Mouse (Mus musculus) stomach, postnatal 0 days (tissue): ENCODE data around the gene Vps37c. TPM values are rescaled to one million over a fixed set of nuclear protein-coding genes. Genes with fewer than 3 reads are reported as not detected.
A peak's percentile ranks its signal among the peaks of the same experiment; 100 is the strongest.

Experiments
- ATAC-seq: fragments of 200-750 bp; cut with Nextera tagmentation; 2 replicates; pipeline ENCODE4 v1.8.0; 2017; ENCODE audit not compliant: low FRiP score, low TSS enrichment
- DNase-seq: peaks from one replicate; pipeline ENCODE4 v3.0.0-alpha.2; 2016; ENCODE audit warnings: low spot score
- H3K27ac ChIP-seq: fragments of 300-500 bp; sonication (generic); replicated peaks from 2 replicates; pipeline ENCODE4 v1.5.1; 2014; ENCODE audit warnings: mild to moderate bottlenecking, control low read depth
- H3K27me3 ChIP-seq: fragments of 300-500 bp; sonication (generic); 2 replicates; pipeline ENCODE4 v1.6.1; 2014; ENCODE audit warnings: low read length; ENCODE audit not compliant: control insufficient read depth, insufficient read depth
- H3K36me3 ChIP-seq: fragments of 300-500 bp; sonication (generic); 2 replicates; pipeline ENCODE4 v1.6.1; 2014; ENCODE audit warnings: low read length, mixed read lengths; ENCODE audit not compliant: control insufficient read depth, insufficient read depth
- H3K4me1 ChIP-seq: fragments of 300-500 bp; sonication (generic); replicated peaks from 2 replicates; pipeline ENCODE4 v1.6.1; 2014; ENCODE audit warnings: antibody characterized with exemption; ENCODE audit not compliant: control insufficient read depth, insufficient read depth
- H3K4me2 ChIP-seq: fragments of 300-500 bp; sonication (generic); replicated peaks from 2 replicates; pipeline ENCODE4 v1.6.1; 2014; ENCODE audit warnings: low read depth, mild to moderate bottlenecking, control low read depth, moderate library complexity
- H3K4me3 ChIP-seq: fragments of 300-500 bp; sonication (generic); 2 replicates; pipeline ENCODE4 v1.5.1; 2014; ENCODE audit warnings: low read depth, low read length, control low read depth
- H3K9ac ChIP-seq: fragments of 300-500 bp; sonication (generic); 2 replicates; pipeline ENCODE4 v1.6.1; 2014; ENCODE audit warnings: mild to moderate bottlenecking, low read length, control low read depth, mixed read lengths
- H3K9me3 ChIP-seq: fragments of 300-500 bp; sonication (generic); 2 replicates; pipeline ENCODE4 v1.6.1; 2016; ENCODE audit warnings: low read length; ENCODE audit not compliant: control insufficient read depth
- CTCF ChIP-seq: IDR thresholded peaks from 2 replicates; pipeline ENCODE4 v1.5.1; 2016; ENCODE audit warnings: antibody characterized with exemption, low read depth, mild to moderate bottlenecking, moderate library complexity
- EP300 ChIP-seq: optimal IDR thresholded peaks from 2 replicates; pipeline ENCODE3; 2016; ENCODE audit warnings: antibody characterized with exemption
- WGBS: fragments of 180-500 bp; shearing (Covaris S2); extraction: QIAGEN DNeasy Blood & Tissue Kit; methylation state at CpG from one replicate; pipeline ENCODE4 v1.1.7; 2014; 5-methylcytosine and 5-hydroxymethylcytosine counted together
- polyA plus RNA-seq: library from polyadenylated mRNA; unstranded; fragments of >200 nt; fragmentation: Nextera tagmentation; extraction: Ambion mirVana; gene quantifications from 2 replicates; pipeline ENCODE4 v1.2.1, GENCODE M21; 2015

Gene Vps37c
- polyA plus RNA-seq, 1 experiment from 2014 or later: 48.6 TPM

DNA sequence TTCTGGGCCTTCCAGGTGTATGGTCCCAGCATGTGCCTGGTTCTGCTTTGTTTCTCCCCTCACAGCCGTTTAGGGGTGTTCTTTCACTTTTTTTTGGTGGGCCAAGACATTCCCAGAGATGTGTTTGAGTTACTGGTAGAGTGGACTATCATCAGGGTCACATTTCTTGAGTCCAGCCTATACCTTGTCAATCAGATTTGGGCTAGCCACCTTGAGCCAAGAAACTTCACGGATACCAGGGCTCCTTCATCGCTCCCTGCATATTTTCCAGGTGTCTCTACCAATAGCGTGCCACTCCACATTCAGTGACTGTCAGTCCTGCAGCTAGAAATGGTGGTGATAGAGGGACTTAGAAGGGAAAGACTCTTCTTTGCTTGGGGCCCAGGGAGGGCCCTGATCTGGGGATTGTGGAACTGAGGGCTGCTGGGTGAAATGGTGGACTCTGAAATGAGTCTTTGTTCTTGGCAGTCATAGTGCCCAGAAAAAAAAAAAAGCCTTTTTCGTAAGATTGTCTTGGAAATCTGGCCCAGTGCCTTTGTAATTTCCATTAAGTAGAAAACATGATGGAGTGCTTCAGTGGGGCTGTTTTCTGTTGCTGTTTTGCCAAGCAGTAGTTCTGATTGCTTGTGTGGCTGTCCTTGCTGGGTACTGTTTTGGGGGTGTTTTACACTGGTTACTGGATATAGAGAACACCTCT, 1.1 kb downstream of the Vps37c start:
- 26% methylated on average over 5 of the region's 5 CpGs for WGBS
- peaks cover 4% of the 10 kb centered on the region; the same call in 1 of the 2 replicates for H3K4me1 ChIP-seq
- H3K36me3 ChIP-seq: no peaks in the 10 kb centered on the region
- H3K4me2 ChIP-seq: peak overlapping the region; percentile 79
- DNase-seq (no peak), ATAC-seq (no peak)
- H3K9me3 ChIP-seq: no peaks in the 10 kb centered on the region
- H3K27ac ChIP-seq: peak overlapping the region; percentile 99
- H3K9ac ChIP-seq: peak overlapping the region; percentile 88
- TF ChIP-seq EP300 (no peak), CTCF (no peak)
- H3K4me3 ChIP-seq: peak overlapping the region; percentile 80
- H3K27me3 ChIP-seq: no peaks in the 10 kb centered on the region

DNA sequence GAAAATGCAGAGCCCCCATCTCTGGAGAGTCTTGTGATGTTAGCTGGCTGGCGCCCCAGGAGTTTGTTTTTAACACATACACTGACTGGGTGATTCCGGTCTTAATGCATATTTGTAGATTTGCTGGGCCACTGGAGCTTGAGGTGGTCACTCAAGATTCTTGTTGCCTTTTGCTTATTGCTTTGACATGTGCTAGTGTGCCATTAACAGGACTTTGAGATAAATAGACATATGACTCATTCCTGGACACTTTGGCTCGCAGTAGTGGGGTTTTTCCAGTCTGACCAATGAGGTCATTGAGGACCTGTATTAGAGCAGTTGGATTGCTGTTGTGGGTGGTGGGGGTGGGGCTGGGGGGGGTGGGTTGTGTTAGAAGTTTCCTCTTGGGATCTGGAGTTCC, 1.8 kb downstream of the Vps37c start:
- 36% methylated on average over 3 of the region's 3 CpGs for WGBS
- no peaks in the 10 kb centered on the region for H3K36me3 ChIP-seq
- DNase-seq (peak; percentile 75), ATAC-seq (no peak)
- H3K27ac ChIP-seq: peak overlapping the region; percentile 99
- no peak for TF ChIP-seq EP300
- no peak for TF ChIP-seq CTCF
- H3K4me2 ChIP-seq: peak overlapping the region; percentile 79
- no peaks in the 10 kb centered on the region for H3K9me3 ChIP-seq
- H3K4me1 ChIP-seq: peaks cover 4% of the 10 kb centered on the region; the same call in 1 of the 2 replicates
- no peaks in the 10 kb centered on the region for H3K27me3 ChIP-seq
- H3K9ac ChIP-seq: peak overlapping the region; percentile 88
- H3K4me3 ChIP-seq: peak overlapping the region; percentile 80

DNA sequence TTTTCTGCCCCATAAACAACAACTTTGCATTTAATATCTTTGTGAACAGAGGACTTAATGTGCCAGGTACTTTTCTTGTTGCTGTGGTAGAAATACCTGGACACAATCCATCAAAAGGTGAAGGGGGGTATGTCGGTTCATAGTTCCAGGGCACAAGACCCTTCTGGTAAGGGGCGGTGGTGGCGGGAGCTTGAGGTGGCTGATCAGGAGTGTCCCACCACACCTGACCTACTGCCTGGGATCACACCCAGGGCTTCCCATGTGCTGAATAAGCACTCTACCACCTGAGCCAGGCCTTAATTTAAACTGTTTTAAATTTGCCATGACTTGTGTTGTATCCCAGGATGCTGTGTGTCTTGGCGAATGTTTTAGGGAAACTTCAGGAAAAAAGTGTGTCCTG, 2.6 kb downstream of the Vps37c start:
- Histone ChIP-seq H3K4me2 (peak overlapping the region; percentile 42), H3K9ac (peak overlapping the region; percentile 51), H3K4me3 (no peak overlapping the region), H3K27me3 (no peaks in the 10 kb centered on the region), H3K27ac (peak overlapping the region; percentile 99), H3K36me3 (no peaks in the 10 kb centered on the region), H3K4me1 (peaks cover 4% of the 10 kb centered on the region; the same call in 1 of the 2 replicates), H3K9me3 (no peaks in the 10 kb centered on the region)
- no peak for ATAC-seq
- no peak for DNase-seq
- 79% methylated on average over 4 of the region's 4 CpGs for WGBS
- TF ChIP-seq EP300 (no peak), CTCF (no peak)

DNA sequence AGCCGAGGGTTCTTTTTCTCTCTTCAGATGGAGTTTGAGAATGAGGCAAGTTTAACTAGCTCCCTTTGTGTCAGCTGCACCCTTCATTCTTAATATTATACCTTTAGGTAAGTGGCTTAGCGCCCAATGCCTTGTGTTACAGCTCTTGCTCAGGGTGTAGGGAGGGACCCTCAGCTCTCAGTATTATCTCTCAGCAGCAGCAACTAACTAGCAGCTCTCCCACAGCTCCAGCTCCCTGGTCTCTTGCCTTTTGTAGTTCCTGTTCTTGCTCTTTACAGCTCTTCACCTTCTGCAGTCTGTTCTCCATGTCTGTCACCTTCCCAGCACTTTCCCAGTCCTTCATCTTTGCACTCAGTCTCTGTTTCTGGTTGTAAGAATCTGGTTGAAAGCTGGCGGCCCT, 3.1 kb downstream of the Vps37c start:
- peak overlapping the region; percentile 99 for H3K27ac ChIP-seq
- H3K36me3 ChIP-seq: no peaks in the 10 kb centered on the region
- H3K9me3 ChIP-seq: no peaks in the 10 kb centered on the region
- no peak overlapping the region for H3K4me3 ChIP-seq
- TF ChIP-seq EP300 (no peak), CTCF (no peak)
- DNase-seq: no peak
- no peak for ATAC-seq
- WGBS: 61% methylated on average over 3 of the region's 3 CpGs
- peak overlapping the region; percentile 38; the same call in 1 of the 2 replicates for H3K9ac ChIP-seq
- peaks cover 4% of the 10 kb centered on the region; the same call in 1 of the 2 replicates for H3K4me1 ChIP-seq
- H3K4me2 ChIP-seq: peak overlapping the region; percentile 42; the same call in 1 of the 2 replicates
- H3K27me3 ChIP-seq: no peaks in the 10 kb centered on the region

DNA sequence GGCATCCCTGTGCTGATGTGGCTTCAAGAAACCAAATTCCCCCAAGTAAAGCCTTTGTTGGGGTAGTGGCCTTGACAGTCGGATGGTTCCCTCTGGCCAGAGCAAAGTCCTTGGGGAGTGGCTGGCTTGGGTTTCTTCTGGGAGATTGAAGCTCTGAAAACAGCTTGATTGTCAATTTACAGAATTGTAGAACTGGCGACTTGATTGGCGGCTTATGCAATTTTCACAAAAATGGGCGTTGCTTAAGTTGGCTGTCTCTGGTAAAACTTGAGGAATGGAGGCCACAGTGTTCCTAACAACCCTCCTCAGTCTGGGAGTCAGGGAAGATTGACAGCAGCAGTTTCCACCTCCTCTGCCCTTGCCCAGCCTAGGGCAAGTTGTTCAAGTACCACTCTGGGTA, 3.8 kb downstream of the Vps37c start:
- ATAC-seq (no peak), DNase-seq (no peak)
- TF ChIP-seq EP300 (no peak), CTCF (no peak)
- H3K27ac ChIP-seq: peak overlapping the region; percentile 99
- H3K27me3 ChIP-seq: no peaks in the 10 kb centered on the region
- H3K4me1 ChIP-seq: peaks cover 10% of the 10 kb centered on the region
- no peak overlapping the region for H3K4me3 ChIP-seq
- 72% methylated on average over 4 of the region's 4 CpGs for WGBS
- no peaks in the 10 kb centered on the region for H3K9me3 ChIP-seq
- no peaks in the 10 kb centered on the region for H3K36me3 ChIP-seq
- H3K4me2 ChIP-seq: no peak overlapping the region
- H3K9ac ChIP-seq: no peak overlapping the region

DNA sequence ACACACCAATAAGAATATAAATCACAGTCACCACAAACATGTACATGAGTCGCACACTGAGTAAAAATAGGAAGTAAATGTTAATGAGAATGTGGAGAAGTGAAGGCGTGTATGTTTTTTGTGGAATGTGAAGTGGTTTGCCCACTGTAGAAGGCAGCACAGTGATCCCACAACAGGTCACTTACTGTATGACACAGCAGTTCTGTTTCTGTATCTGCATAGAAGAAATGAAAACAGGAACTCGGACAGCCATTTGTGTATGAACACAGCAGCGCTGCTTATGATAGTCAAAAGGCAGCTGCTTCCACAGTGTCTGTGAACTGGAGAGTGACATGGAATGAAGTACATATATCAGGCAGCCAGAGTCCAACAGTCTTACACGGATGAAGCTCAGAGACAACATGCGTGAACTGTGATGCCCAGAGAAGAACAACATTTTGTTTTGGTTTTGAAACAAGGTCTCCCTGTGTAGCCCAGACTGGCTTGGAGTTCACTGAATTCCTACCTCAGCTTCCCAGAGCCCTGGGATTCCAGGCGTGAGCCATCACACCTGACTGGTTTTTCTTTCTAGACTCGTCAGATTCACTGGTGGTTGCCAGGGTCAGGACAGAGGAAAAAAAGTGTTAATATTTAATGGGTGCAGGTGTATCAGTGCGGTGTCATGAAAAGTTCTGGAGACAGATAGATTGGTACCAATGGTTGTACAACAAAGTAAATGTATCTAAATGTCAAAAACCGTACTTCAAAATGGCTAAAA, 5.6 kb downstream of the Vps37c start:
- ATAC-seq (no peak), DNase-seq (no peak)
- Histone ChIP-seq H3K4me1 (peaks cover 22% of the 10 kb centered on the region), H3K36me3 (no peaks in the 10 kb centered on the region), H3K4me2 (no peak overlapping the region), H3K9ac (no peak overlapping the region), H3K27me3 (no peaks in the 10 kb centered on the region), H3K27ac (peak overlapping the region; percentile 45), H3K9me3 (no peaks in the 10 kb centered on the region), H3K4me3 (no peak overlapping the region)
- no peak for TF ChIP-seq CTCF
- no peak for TF ChIP-seq EP300
- WGBS: 74% methylated on average over 10 of the region's 10 CpGs
